Mouse (Mus musculus) MEL (cell line): ENCODE data around the gene Dnm2. TPM values are rescaled to one million over a fixed set of nuclear protein-coding genes. Genes with fewer than 3 reads are reported as not detected.

ENCODE experiments used
- DNase-seq: peaks from one replicate; pipeline ENCODE4 v3.0.0; 2011; ENCODE audit warnings: low read depth, low spot score
- H3K27ac ChIP-seq: 2 replicates; pipeline ENCODE4 v1.5.1; 2012; ENCODE audit warnings: low read depth, mild to moderate bottlenecking, control low read depth, low read length, moderate library complexity; ENCODE audit not compliant: control insufficient read depth
- H3K27me3 ChIP-seq, 2 experiments: fragments of 150-350 bp in 1 of 2; sonication (generic) in 1 of 2; 2 replicates each; pipeline ENCODE4 v1.6.1; 2012; ENCODE audit warnings: low read length in 2 of 2, mild to moderate bottlenecking in 2 of 2, improper control_type of control experiment in 1 of 2, moderate library complexity in 1 of 2; ENCODE audit not compliant: insufficient read depth in 2 of 2, control insufficient read depth in 1 of 2
- H3K36me3 ChIP-seq, 2 experiments: 2 replicates each; pipeline ENCODE4 v1.6.1; 2012 to 2014; ENCODE audit warnings: low read length in 2 of 2, improper control_type of control experiment in 1 of 2, inconsistent platforms in 1 of 2, mild to moderate bottlenecking in 1 of 2; ENCODE audit not compliant: insufficient read depth in 2 of 2, control insufficient read depth in 1 of 2
- H3K4me1 ChIP-seq, 2 experiments: fragments of 150-350 bp in 1 of 2; sonication (generic) in 1 of 2; 2 replicates each; pipeline ENCODE4 v1.6.1; 2012; ENCODE audit warnings: low read length in 2 of 2, improper control_type of control experiment in 1 of 2, mild to moderate bottlenecking in 1 of 2; ENCODE audit not compliant: insufficient read depth in 2 of 2, control insufficient read depth in 1 of 2
- H3K4me3 ChIP-seq, 2 experiments: fragments of 150-350 bp in 1 of 2; sonication (generic) in 1 of 2; 2 replicates each; pipeline ENCODE4 v1.5.1; 2012; ENCODE audit warnings: low read depth in 2 of 2, low read length in 2 of 2, mild to moderate bottlenecking in 2 of 2, moderate library complexity in 2 of 2, control low read depth in 1 of 2, improper control_type of control experiment in 1 of 2; ENCODE audit not compliant: control insufficient read depth in 1 of 2, insufficient read depth in 1 of 2
- H3K79me2 ChIP-seq: 2 replicates; pipeline ENCODE4 v1.6.1; 2012; ENCODE audit warnings: mild to moderate bottlenecking, low read length, moderate library complexity; ENCODE audit not compliant: control insufficient read depth, poor library complexity, insufficient read depth
- H3K9ac ChIP-seq: 2 replicates; pipeline ENCODE4 v1.6.1; 2012; ENCODE audit warnings: low read depth, mild to moderate bottlenecking, control low read depth, low read length, moderate library complexity; ENCODE audit not compliant: control insufficient read depth, poor library complexity, severe bottlenecking
- H3K9me3 ChIP-seq: fragments of 150-350 bp; sonication (generic); replicated peaks from 2 replicates; pipeline ENCODE4 v1.6.1; 2012; ENCODE audit warnings: mild to moderate bottlenecking, low read length, improper control_type of control experiment, moderate library complexity; ENCODE audit not compliant: insufficient read depth
- BHLHE40 ChIP-seq: IDR thresholded peaks from 2 replicates; pipeline ENCODE4 v1.6.1; 2012; ENCODE audit warnings: low read depth, mild to moderate bottlenecking, inconsistent platforms, low read length, improper control_type of control experiment, borderline replicate concordance
- CHD1 ChIP-seq: IDR thresholded peaks from 2 replicates; pipeline ENCODE4 v1.6.1; 2012; ENCODE audit warnings: low read depth, mild to moderate bottlenecking, inconsistent platforms, low read length, improper control_type of control experiment
- CHD2 ChIP-seq: IDR thresholded peaks from 2 replicates; pipeline ENCODE4 v1.6.1; 2011; ENCODE audit warnings: low read length, improper control_type of control experiment
- E2F4 ChIP-seq: IDR thresholded peaks from 2 replicates; pipeline ENCODE4 v1.6.1; 2011; ENCODE audit warnings: low read depth, low read length, improper control_type of control experiment, borderline replicate concordance
- MAFK ChIP-seq: IDR thresholded peaks from 2 replicates; pipeline ENCODE4 v1.6.1; 2011; ENCODE audit warnings: low read depth, mild to moderate bottlenecking, low read length, improper control_type of control experiment, borderline replicate concordance
- MAZ ChIP-seq: IDR thresholded peaks from 2 replicates; pipeline ENCODE4 v1.6.1; 2012; ENCODE audit warnings: low read depth, mild to moderate bottlenecking, inconsistent platforms, low read length, improper control_type of control experiment
- MEF2A ChIP-seq: IDR thresholded peaks from 2 replicates; pipeline ENCODE4 v1.6.1; 2014; ENCODE audit warnings: low read depth, mild to moderate bottlenecking, inconsistent platforms, low read length, improper control_type of control experiment; ENCODE audit not compliant: poor library complexity, insufficient replicate concordance, severe bottlenecking; ENCODE audit errors: extremely low read depth
- MYB ChIP-seq: IDR thresholded peaks from 2 replicates; pipeline ENCODE4 v1.6.1; 2011; ENCODE audit warnings: mild to moderate bottlenecking, low read depth, low read length, improper control_type of control experiment
- NELFE ChIP-seq: IDR thresholded peaks from 2 replicates; pipeline ENCODE4 v1.6.1; 2011; ENCODE audit warnings: low read depth, low read length, improper control_type of control experiment
- RAD21 ChIP-seq: IDR thresholded peaks from 2 replicates; pipeline ENCODE4 v1.6.1; 2011; ENCODE audit warnings: mild to moderate bottlenecking, low read depth, low read length, improper control_type of control experiment
- SMC3 ChIP-seq: IDR thresholded peaks from 2 replicates; pipeline ENCODE4 v1.6.1; 2011; ENCODE audit warnings: low read depth, low read length, improper control_type of control experiment
- TBP ChIP-seq: IDR thresholded peaks from 2 replicates; pipeline ENCODE4 v1.8.0; 2011; ENCODE audit warnings: low read depth, low read length, improper control_type of control experiment
- TCF12 ChIP-seq: IDR thresholded peaks from 2 replicates; pipeline ENCODE4 v1.6.1; 2014; ENCODE audit warnings: low read depth, mild to moderate bottlenecking, inconsistent platforms, low read length, improper control_type of control experiment, moderate library complexity
- USF1 ChIP-seq: IDR thresholded peaks from 2 replicates; pipeline ENCODE4 v1.6.1; 2014; ENCODE audit warnings: low read depth, mild to moderate bottlenecking, inconsistent platforms, low read length, improper control_type of control experiment, moderate library complexity
- USF2 ChIP-seq, 2 experiments: IDR thresholded peaks; 2 replicates each; pipeline ENCODE4 v1.6.1; 2011 to 2012; ENCODE audit warnings: improper control_type of control experiment in 2 of 2, low read length in 2 of 2, borderline replicate concordance in 1 of 2, inconsistent platforms in 1 of 2, low read depth in 1 of 2, mild to moderate bottlenecking in 1 of 2; ENCODE audit not compliant: insufficient read depth in 1 of 2
- ZC3H11A ChIP-seq: IDR thresholded peaks from 2 replicates; pipeline ENCODE4 v1.6.1; 2012; ENCODE audit warnings: low read depth, mild to moderate bottlenecking, inconsistent platforms, low read length, improper control_type of control experiment
- ZKSCAN1 ChIP-seq: IDR thresholded peaks from 2 replicates; pipeline ENCODE4 v1.6.1; 2012; ENCODE audit warnings: low read depth, mild to moderate bottlenecking, inconsistent platforms, low read length, improper control_type of control experiment, moderate library complexity
- ZMIZ1 ChIP-seq: IDR thresholded peaks from 2 replicates; pipeline ENCODE4 v1.6.1; 2012; ENCODE audit warnings: low read depth, mild to moderate bottlenecking, inconsistent platforms, low read length, improper control_type of control experiment, moderate library complexity
- ZNF384 ChIP-seq: IDR thresholded peaks from 2 replicates; pipeline ENCODE4 v1.6.1; 2012; ENCODE audit warnings: low read depth, mild to moderate bottlenecking, inconsistent platforms, low read length, improper control_type of control experiment
- polyA plus RNA-seq, 2 experiments: library from polyadenylated mRNA; stranded (reverse) in 1 of 2; unstranded in 1 of 2; fragments of >175 nt in 1 of 2; fragments of >200 nt in 1 of 2; gene quantifications; 2 replicates each; pipeline versions ENCODE4 v1.2.1 to v1.2.4; 2012; ENCODE audit warnings: low replicate concordance in 2 of 2, low read depth in 1 of 2; ENCODE audit not compliant: insufficient read length in 2 of 2, insufficient read depth in 1 of 2, missing spikeins in 1 of 2
- total RNA-seq: library from RNA; depleted of rRNA; stranded (reverse); fragments of 300-350 nt; gene quantifications from 2 replicates; pipeline ENCODE4 v1.2.3, GENCODE M21; 2012

Gene Dnm2
- total and polyA plus RNA-seq, 3 experiments, result 117 to 832 (median 237) TPM

DNA sequence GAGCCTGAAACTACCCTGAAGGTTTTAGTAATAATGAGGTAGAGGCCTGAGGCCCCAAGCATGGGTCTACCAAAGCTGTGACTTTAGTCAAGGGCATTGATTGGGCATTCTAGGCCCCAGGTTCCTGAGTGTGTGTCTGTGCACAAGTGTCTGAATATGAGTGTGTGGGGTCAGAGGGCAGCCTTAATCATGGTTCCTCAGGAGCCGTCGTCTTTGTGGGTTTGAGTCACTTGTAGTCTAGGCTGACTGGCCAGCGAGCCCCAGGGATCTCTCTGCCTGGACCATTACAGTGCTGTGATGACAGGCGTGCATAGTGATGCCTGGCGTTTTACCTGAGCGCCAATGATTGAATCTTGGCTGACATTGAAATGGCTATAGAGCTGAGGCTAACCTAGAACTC, 3.5 kb downstream of the Dnm2 start:
- no peak overlapping the region for H3K9ac ChIP-seq
- peaks cover 14 to 24% of the 10 kb centered on the region in 2 experiments for H3K4me1 ChIP-seq
- no peak for DNase-seq
- no peak overlapping the region for H3K4me3 ChIP-seq
- H3K36me3 ChIP-seq, result peaks cover 7 to 25% of the 10 kb centered on the region in 2 experiments
- TF ChIP-seq USF2 (IDR thresholded peaks at IDR 0.05; ENCODE audit: borderline replicate concordance in 1 of 2, insufficient read depth in 1 of 2, low read depth in 1 of 2, low read length in 2 of 2) (0 out of 4 replicates have a peak, but pooled peaks of 1 of the 2 experiments have one; percentile 18), ZNF384 (no peak), SMC3 (no peak), TCF12 (no peak), RAD21 (no peak), BHLHE40 (no peak), MYB (no peak)
- TF ChIP-seq, all 39 proteins: peak for 1
- Histone ChIP-seq H3K79me2 (peaks cover 80% of the 10 kb centered on the region), H3K27ac (no peak overlapping the region), H3K27me3 (no peaks in the 10 kb centered on the region), H3K9me3 (no peaks in the 10 kb centered on the region)

DNA sequence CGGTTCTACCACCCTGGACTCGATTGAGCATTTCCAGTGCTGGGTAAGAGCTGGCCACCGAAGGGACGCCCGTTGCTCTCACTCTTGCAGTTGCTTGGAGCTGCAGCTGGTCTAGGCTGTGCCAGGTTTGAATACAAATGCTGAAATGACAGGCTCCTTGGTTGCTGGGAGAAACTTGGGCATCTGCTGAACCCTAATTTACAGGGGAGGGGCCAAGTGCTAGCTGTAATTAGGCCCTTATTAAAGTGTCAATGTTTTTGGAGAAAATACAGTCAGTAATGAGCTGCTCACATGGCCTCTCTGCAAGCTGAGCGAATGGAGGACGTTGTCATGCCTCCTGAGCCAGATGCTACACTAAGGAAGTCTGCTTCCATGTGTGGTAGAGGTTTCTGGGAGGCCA, 6.0 kb downstream of the Dnm2 start:
- H3K9ac ChIP-seq, result no peak overlapping the region
- H3K27ac ChIP-seq, result no peak overlapping the region
- H3K27me3 ChIP-seq, result no peaks in the 10 kb centered on the region
- H3K4me3 ChIP-seq, result no peak overlapping the region
- DNase-seq, result no peak
- peaks cover 15 to 22% of the 10 kb centered on the region in 2 experiments for H3K4me1 ChIP-seq
- H3K9me3 ChIP-seq, result no peaks in the 10 kb centered on the region
- TF ChIP-seq ZKSCAN1, result no peak
- TF ChIP-seq MAFK, result no peak
- no peak for TF ChIP-seq MEF2A
- no peak for TF ChIP-seq USF1
- no peak for TF ChIP-seq TBP
- TF ChIP-seq ZC3H11A, result no peak
- TF ChIP-seq CHD2, result no peak
- TF ChIP-seq ZMIZ1, result no peak
- TF ChIP-seq MAZ, result no peak
- TF ChIP-seq CHD1, result no peak
- TF ChIP-seq E2F4, result no peak
- no peak for TF ChIP-seq NELFE
- TF ChIP-seq ZNF384, result no peak
- H3K36me3 ChIP-seq, result peaks cover 16 to 22% of the 10 kb centered on the region in 2 experiments
- peaks cover 90% of the 10 kb centered on the region for H3K79me2 ChIP-seq
